Mouse (Mus musculus): ENCODE measurements around the gene Tpk1. TPM values are rescaled to one million over a fixed set of nuclear protein-coding genes. Genes with fewer than 3 reads are reported as not detected.

Gene Tpk1
- polyA plus RNA-seq, 1 experiment, result 3.4 TPM

DNA sequence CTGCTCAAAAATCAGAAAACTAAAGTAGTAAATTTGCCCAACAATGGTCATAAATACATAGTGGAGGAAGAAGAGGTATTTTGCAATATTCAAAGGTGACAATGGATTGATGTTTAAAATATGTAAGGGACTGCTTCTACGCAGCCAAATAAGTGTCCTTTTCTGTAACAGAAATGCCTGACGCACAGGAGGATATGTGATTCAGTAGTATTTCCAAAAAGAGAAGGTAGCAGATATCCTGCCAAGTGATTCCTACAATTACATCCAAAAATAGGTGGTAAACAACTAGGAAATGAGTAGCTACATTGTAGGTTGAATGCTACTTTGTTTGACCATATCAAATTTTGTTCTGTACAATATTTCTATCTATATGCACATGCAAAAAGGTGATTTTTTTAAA is 220.2 kb downstream of the Tpk1 start:
- no peaks in the 10 kb centered on the region for H3K27me3 ChIP-seq (ENCODE audit: control insufficient read depth, insufficient read depth, low read length)
- 92% methylated on average over 2 of the region's 2 CpGs for WGBS
- no peak for TF ChIP-seq CTCF (IDR thresholded peaks at IDR 0.05; ENCODE audit: extremely low read depth, insufficient read length, insufficient replicate concordance, low read depth, low read length)
- TF ChIP-seq POLR2A (IDR thresholded peaks at IDR 0.05; ENCODE audit: low read depth, low read length), result no peak

DNA sequence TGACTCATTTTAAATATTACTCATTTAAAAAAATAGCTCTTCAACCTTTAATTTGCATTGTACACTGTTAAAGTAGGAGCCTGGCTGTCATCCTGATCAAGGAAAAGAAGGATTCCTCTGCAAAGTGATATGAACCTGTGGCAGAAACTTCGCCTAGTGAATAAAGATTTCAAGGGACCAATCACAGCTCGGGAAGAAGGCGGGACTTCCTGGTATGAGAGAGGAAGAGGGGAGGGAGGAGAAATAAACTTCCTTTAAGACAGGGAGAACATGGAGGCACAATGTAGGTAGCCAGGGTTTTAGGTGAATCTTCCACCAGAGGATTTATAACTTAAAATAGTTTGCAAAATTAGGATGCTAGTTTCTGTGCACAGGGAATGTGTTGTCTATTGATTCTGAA is 223.9 kb downstream of the Tpk1 start:
- Histone ChIP-seq H3K27ac (ENCODE audit: insufficient read depth, low read depth, low read length) (no peak overlapping the region), H3K4me1 (ENCODE audit: control insufficient read depth, insufficient read depth, insufficient read length, low read length) (no peaks in the 10 kb centered on the region), H3K36me3 (ENCODE audit: control insufficient read depth, insufficient read depth, low read length) (no peaks in the 10 kb centered on the region), H3K4me3 (ENCODE audit: low read depth, low read length) (no peak overlapping the region), H3K27me3 (ENCODE audit: control insufficient read depth, insufficient read depth, low read length) (no peaks in the 10 kb centered on the region)
- WGBS, result 86% methylated on average over 3 of the region's 3 CpGs
- TF ChIP-seq POLR2A (IDR thresholded peaks at IDR 0.05; ENCODE audit: low read depth, low read length) (no peak), CTCF (IDR thresholded peaks at IDR 0.05; ENCODE audit: extremely low read depth, insufficient read length, insufficient replicate concordance, low read depth, low read length) (no peak)

More for the DNA sequence above, 220.2 kb downstream of the Tpk1 start:
- Histone ChIP-seq H3K27ac (ENCODE audit: insufficient read depth, low read depth, low read length) (no peak overlapping the region), H3K4me3 (ENCODE audit: low read depth, low read length) (no peak overlapping the region), H3K4me1 (ENCODE audit: control insufficient read depth, insufficient read depth, insufficient read length, low read length) (no peaks in the 10 kb centered on the region), H3K36me3 (ENCODE audit: control insufficient read depth, insufficient read depth, low read length) (no peaks in the 10 kb centered on the region)

DNA sequence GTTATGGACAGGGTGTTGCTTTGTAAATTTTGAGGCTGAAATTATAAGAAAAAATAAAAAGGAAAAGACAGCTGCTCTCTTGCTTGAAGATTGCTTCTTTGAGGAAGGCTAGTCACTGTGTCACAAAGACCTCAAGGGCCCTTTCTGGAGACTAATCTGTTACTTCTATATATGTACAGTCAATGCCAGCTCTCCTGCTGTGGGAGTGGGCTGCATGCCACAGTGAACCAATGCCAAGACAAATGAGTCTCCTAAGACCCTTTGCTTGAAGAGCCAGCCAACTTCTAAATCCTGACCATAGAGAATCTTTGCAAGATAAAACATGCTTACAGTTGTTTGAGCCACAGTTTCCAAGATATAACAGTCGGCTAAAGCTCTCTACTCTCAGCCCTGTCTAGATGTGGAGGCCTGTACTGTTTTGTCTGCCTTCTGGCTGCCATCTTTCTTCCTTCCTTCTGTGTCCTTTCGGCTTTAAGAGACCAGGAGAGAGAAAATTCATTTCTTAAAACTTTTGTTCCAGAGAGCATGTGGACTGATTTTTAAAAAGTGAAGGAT is 230.0 kb downstream of the Tpk1 start:
- Histone ChIP-seq H3K36me3 (ENCODE audit: control insufficient read depth, insufficient read depth, low read length) (no peaks in the 10 kb centered on the region), H3K27ac (ENCODE audit: insufficient read depth, low read depth, low read length) (no peak overlapping the region), H3K27me3 (ENCODE audit: control insufficient read depth, insufficient read depth, low read length) (no peaks in the 10 kb centered on the region), H3K4me1 (ENCODE audit: control insufficient read depth, insufficient read depth, insufficient read length, low read length) (no peaks in the 10 kb centered on the region), H3K4me3 (ENCODE audit: low read depth, low read length) (no peak overlapping the region)
- TF ChIP-seq CTCF (IDR thresholded peaks at IDR 0.05; ENCODE audit: extremely low read depth, insufficient read length, insufficient replicate concordance, low read depth, low read length) (no peak), POLR2A (IDR thresholded peaks at IDR 0.05; ENCODE audit: low read depth, low read length) (no peak)
- 92% methylated on average over 2 of the region's 2 CpGs for WGBS

DNA sequence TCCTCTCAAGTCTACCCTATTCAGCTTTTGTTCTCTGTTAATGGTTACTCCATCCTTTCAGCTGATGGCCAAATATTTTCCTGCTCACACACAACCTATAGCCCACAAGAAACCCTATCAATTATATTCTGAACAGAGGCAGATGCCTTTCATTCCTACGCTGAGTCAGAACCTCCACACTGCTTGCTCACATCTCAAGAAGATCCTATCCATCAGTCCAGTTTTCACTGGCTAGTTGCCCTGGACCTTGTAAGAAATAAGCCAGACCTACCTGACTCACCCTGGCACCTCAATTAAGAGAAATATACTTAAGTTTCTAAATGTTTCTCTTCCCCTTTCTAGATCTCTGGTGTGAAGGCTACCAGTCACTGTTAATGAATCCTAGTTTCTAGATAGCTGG is 231.7 kb downstream of the Tpk1 start:
- Histone ChIP-seq H3K27me3 (ENCODE audit: control insufficient read depth, insufficient read depth, low read length) (no peaks in the 10 kb centered on the region), H3K27ac (ENCODE audit: insufficient read depth, low read depth, low read length) (no peak overlapping the region), H3K4me1 (ENCODE audit: control insufficient read depth, insufficient read depth, insufficient read length, low read length) (no peaks in the 10 kb centered on the region), H3K4me3 (ENCODE audit: low read depth, low read length) (no peak overlapping the region), H3K36me3 (ENCODE audit: control insufficient read depth, insufficient read depth, low read length) (no peaks in the 10 kb centered on the region)
- TF ChIP-seq POLR2A (IDR thresholded peaks at IDR 0.05; ENCODE audit: low read depth, low read length), result no peak
- no peak for TF ChIP-seq CTCF (IDR thresholded peaks at IDR 0.05; ENCODE audit: extremely low read depth, insufficient read length, insufficient replicate concordance, low read depth, low read length)
- WGBS, result 88% methylated on average over 1 of the region's 1 CpGs

DNA sequence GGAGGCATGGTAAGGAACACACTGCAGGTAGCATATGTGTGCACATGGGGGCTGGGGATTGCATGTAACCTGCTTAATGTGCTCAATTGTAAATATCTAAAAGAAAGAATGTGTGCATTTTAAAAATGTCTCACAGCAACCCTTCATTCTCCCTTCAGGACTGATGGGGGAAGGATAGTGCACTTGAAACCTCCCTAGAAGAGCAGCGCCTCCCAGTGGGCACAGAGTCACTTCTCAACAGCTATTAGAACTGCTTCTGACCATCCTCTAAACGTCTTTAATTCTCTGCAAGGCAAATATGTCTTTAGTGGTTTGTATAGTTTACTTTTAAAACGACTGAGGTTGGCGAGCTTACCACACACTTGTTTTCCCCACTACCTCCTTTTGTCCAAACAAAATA is 241.1 kb downstream of the Tpk1 start:
- TF ChIP-seq CTCF (IDR thresholded peaks at IDR 0.05; ENCODE audit: extremely low read depth, insufficient read length, insufficient replicate concordance, low read depth, low read length) (no peak), POLR2A (IDR thresholded peaks at IDR 0.05; ENCODE audit: low read depth, low read length) (no peak)
- H3K4me1 ChIP-seq (ENCODE audit: control insufficient read depth, insufficient read depth, insufficient read length, low read length), result no peaks in the 10 kb centered on the region
- no peak overlapping the region for H3K27ac ChIP-seq (ENCODE audit: insufficient read depth, low read depth, low read length)
- 50% methylated on average over 4 of the region's 4 CpGs for WGBS
- H3K27me3 ChIP-seq (ENCODE audit: control insufficient read depth, insufficient read depth, low read length), result no peaks in the 10 kb centered on the region
- no peak overlapping the region for H3K4me3 ChIP-seq (ENCODE audit: low read depth, low read length)
- H3K36me3 ChIP-seq (ENCODE audit: control insufficient read depth, insufficient read depth, low read length), result no peaks in the 10 kb centered on the region

DNA sequence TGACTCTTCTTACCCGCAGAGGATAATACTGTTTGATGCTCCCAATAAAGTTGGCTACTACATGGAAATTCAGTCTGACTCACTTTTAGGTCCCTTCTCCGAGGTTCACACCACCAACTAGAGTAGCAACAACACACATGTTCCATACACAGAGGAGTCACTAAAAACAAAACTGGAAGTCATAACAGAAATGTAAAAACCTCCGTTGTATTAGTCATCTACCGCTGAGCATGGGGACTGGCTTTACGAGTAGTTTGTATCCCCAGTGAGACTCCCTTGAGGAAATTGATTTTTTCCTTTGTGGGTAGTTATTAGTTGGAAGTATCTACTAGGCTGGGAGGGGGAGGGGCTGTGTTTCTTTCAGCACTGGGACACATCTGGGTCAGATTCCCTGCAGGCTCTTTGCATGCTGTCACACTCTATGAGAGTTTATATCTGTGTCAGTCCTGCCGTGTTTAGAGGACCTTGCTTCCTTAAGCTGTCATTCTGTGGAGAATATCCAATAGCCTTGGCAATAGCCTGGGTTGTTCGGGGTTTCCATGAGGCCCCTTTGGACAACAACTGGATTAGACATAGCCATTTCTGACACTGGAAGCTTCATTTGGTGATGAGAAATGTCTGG is 245.6 kb downstream of the Tpk1 start:
- WGBS, result 78% methylated on average over 7 of the region's 7 CpGs
- no peaks in the 10 kb centered on the region for H3K4me1 ChIP-seq (ENCODE audit: control insufficient read depth, insufficient read depth, insufficient read length, low read length)
- no peaks in the 10 kb centered on the region for H3K27me3 ChIP-seq (ENCODE audit: control insufficient read depth, insufficient read depth, low read length)
- H3K27ac ChIP-seq (ENCODE audit: insufficient read depth, low read depth, low read length), result no peak overlapping the region
- no peaks in the 10 kb centered on the region for H3K36me3 ChIP-seq (ENCODE audit: control insufficient read depth, insufficient read depth, low read length)
- TF ChIP-seq POLR2A (IDR thresholded peaks at IDR 0.05; ENCODE audit: low read depth, low read length), result no peak
- TF ChIP-seq CTCF (IDR thresholded peaks at IDR 0.05; ENCODE audit: extremely low read depth, insufficient read length, insufficient replicate concordance, low read depth, low read length), result no peak
- H3K4me3 ChIP-seq (ENCODE audit: low read depth, low read length), result no peak overlapping the region

- no peaks in the 10 kb centered on the region for H3K4me1 ChIP-seq (ENCODE audit: control insufficient read depth, insufficient read depth, insufficient read length, low read length)
- no peaks in the 10 kb centered on the region for H3K36me3 ChIP-seq (ENCODE audit: control insufficient read depth, insufficient read depth, low read length)
- no peaks in the 10 kb centered on the region for H3K27me3 ChIP-seq (ENCODE audit: control insufficient read depth, insufficient read depth, low read length)
- TF ChIP-seq POLR2A (IDR thresholded peaks at IDR 0.05; ENCODE audit: low read depth, low read length), result no peak
- no peak for TF ChIP-seq CTCF (IDR thresholded peaks at IDR 0.05; ENCODE audit: extremely low read depth, insufficient read length, insufficient replicate concordance, low read depth, low read length)
- no peak overlapping the region for H3K27ac ChIP-seq (ENCODE audit: insufficient read depth, low read depth, low read length)
- no peak overlapping the region for H3K4me3 ChIP-seq (ENCODE audit: low read depth, low read length)
- 73% methylated on average over 1 of the region's 1 CpGs for WGBS
Measured at GRCm38 (mm10) chr6:43408949-43409348, 257.1 kb downstream of the Tpk1 start.
